Mouse (Mus musculus) urinary bladder, postnatal 25 days (tissue): ENCODE measurements around the gene Spout1.

Experiments
- DNase-seq: peaks from one replicate; pipeline ENCODE4 v3.0.0; 2022; ENCODE audit warnings: low spot score

Gene Spout1

GRCm38 (mm10) chr2:30177700-30178675 lies at the start of gene Spout1:
TSS of gene Spout1 (minus strand) at chr2:30178459.
- DNase-seq: peak; percentile 93

DNA sequence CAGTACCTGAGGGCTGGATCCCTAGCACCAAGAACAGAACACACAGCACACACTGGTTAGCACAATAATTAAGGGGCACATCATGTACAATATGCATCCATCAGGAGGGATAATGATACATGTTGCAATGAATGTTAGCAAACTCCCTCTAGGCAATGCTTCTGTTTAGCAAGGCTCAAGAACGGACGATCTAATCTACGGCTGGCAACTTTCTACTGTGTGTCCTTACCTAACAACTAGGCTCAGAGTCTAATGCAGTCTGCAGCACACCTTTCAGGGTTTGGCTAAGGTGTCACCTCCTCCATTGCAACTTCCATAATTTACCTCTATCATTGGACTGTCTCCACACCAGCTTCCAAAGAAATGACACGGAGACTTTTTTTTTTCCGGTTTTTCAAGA lies 38.0 kb upstream of the Spout1 start:
- DNase-seq: no peak

- DNase-seq: no peak
Measured at GRCm38 (mm10) chr2:30215493-30215892, 37.2 kb upstream of the Spout1 start.

DNA sequence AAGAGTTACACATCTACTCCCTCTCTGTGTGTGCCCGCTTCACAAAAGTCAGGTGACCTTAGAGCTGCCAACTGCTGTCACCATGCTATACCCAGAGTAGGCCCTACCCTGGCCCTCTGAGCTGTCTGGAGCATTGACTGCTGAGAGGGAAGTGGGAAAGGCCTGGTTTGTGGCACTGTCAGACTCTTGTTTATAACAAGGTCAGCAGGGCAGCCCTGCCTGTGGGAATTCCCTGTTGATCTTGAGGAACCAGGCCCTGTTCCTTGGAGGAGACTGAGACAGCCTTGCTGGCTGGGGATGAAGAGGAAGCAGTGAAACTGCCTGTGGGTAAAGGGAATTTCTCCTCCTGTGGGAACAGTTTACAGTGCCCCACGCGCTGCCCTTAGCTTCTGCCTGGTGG lies 36.5 kb upstream of the Spout1 start:
- no peak for DNase-seq

DNA sequence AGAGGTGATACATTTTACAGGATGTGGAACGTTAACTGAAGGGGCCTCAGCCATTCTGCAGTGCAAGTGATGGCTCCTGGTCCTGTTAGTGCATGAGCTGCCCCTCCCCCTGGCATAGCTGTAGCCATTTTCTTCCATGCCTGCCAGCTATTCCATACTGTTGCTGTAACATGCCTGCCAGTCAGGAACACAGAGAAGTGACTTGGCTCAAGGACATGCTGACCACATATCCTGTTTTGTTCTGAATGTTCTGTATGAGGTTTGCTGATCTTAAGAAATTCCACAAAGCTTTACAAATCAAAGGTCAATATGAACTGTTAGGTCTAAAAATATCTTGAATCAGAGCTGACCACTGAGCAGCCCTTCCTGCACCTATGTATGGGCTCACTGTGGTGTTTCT lies 34.7 kb upstream of the Spout1 start:
- no peak for DNase-seq

- no peak for DNase-seq
Measured at GRCm38 (mm10) chr2:30212169-30212545, 33.9 kb upstream of the Spout1 start.

DNA sequence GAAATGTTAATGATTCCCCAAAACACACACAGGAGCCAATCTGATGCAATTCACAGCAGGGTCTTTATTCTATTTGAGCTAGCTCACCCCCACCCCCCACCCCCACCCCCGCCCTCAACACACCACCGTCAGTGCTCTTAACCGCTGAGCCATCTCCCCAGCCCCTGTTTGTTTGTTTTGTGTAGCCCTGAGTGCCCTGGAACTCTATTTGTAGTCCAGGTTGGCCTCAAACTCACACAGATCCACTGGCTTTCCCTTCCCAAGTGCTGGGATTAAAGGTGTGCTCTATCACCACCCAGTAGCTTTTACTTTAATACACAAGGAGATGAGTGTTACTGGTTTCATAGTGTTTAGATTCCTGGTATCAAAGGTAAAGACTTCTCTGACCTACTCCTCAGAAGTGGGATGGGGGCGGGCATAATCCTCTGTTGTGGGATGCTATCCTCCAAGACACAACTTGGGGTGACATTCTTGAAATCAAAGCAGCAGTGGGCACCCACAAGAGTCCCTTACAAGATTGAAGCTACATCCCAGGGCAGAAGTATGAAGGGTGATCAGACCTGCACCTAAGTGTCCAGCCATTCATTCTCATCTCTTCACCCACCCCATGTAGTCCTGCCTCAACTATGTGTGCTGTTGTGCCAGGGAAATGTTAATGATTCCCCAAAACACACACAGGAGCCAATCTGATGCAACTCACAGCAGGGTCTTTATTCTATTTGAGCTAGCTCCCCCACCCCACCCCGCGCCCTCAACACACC lies 33.3 kb upstream of the Spout1 start:
- DNase-seq: no peak

DNA sequence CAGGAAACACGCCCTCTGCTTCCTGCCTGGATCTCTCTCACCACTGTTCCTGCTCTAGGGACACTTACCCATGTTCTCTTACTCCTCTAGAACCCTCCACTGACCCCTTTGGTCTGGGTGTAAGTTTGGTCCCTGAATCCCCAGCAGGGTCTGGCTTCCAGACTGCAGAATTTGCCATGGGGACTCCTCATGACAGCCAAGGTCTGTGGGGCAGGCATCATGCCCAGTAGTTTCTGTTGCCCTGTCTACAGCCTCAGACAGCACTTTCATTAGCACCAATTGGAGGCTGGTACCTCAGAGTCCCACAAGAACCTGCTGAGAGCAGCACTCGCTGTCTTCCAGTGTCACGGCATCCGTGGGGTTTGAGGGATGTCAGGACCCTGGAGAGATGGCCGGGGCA lies 29.6 kb upstream of the Spout1 start:
- DNase-seq: no peak

DNA sequence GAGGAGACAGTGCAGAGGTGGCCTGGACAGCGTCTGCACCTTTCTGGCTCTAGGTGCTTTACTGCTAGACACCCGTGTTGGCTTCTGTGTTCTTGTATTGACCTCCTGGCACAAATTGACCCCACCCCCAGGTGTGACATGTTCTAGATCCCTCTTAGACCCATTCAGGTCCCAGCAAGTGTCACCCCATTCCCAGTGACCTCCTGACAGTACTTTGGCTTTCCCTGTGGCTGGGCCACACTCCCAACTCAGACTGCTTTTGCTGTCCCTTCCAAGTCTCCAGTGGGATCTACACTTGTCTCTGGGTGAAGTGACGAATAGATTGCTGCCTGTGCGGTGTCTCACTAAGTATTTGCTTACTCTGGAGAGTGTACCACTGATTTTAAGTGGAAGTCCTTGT lies 29.1 kb upstream of the Spout1 start:
- DNase-seq: no peak

GRCm38 (mm10) chr2:30205629-30206357 lies 27.5 kb upstream of the Spout1 start, which contains the start of gene Kyat1:
TSS of gene Kyat1 (minus strand) at chr2:30205847.
- peak; percentile 89 for DNase-seq

- DNase-seq: no peak
Measured at GRCm38 (mm10) chr2:30205255-30205628, 27.0 kb upstream of the Spout1 start.

- DNase-seq: no peak
Measured at GRCm38 (mm10) chr2:30203439-30203838, 25.2 kb upstream of the Spout1 start.

DNA sequence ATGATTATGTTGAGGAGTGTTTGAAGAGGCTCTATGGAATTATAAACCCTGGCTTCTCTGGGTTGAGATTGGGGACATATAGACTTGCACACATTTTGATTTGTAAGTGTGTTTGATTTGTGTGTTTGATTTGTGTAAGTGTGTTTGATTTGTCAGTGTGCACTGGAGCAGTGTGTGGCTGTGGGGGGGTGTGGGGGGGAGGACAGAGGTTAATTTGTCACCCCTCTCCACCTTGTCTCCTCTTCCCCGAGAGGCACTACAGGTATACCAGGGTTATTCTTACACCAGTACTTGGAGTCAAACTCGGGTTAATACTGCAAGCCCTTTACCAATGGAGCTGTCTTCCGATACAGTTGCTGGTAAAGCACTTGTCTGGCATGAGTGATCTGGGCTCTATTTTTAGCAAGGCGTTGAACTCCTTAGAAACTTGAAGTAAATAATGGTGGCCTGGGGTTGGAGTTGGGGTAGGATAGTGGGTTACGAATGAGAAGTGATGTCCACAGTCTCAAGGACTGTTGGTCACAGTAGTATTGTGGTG lies 22.2 kb upstream of the Spout1 start:
- no peak for DNase-seq

DNA sequence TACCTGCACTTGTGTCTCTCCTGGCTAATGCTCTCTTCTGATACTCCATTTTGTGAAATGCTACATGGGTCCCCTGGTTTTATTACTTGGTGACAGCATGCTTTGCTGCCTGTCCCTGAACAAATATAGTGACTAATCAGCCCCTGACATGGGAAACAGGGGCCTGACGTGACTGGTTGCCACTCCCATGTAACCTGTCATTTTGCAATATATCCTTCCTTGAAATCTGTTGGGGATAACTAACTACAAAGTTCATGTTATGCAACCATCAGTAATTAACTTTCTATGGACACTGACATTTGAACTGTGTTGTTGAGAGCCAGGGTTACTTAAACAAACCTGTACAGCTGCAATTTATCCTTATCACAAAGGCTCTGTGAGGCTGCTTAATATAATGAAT lies 21.7 kb upstream of the Spout1 start:
- DNase-seq: no peak

GRCm38 (mm10) chr2:30198021-30198420 lies 19.8 kb upstream of the Spout1 start:
- DNase-seq: no peak

GRCm38 (mm10) chr2:30194656-30195055 lies 16.4 kb upstream of the Spout1 start:
- no peak for DNase-seq

GRCm38 (mm10) chr2:30191790-30192580 lies 13.7 kb upstream of the Spout1 start:
- no peak for DNase-seq

DNA sequence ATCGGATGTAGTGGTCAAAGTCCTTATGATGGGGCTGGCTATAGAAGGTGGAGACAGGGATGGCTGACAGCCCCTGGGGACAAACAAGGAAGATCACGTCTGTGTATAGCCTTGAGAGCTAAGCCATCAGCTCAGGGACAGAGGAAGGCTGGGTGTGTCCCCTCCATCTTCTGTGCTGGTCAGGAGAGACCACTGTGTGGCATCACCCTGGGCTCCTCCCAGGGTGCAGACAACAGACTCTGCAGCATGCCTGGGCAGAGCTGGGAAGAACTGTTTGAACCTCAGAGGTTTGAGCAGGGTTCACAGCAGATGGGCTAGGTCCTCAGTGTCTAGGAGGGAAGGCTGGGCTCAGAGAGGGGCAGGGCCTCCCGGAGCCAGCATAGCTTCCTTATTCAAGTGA lies 7.4 kb upstream of the Spout1 start:
- no peak for DNase-seq

GRCm38 (mm10) chr2:30185276-30185675 lies 7.0 kb upstream of the Spout1 start:
- DNase-seq: no peak

DNA sequence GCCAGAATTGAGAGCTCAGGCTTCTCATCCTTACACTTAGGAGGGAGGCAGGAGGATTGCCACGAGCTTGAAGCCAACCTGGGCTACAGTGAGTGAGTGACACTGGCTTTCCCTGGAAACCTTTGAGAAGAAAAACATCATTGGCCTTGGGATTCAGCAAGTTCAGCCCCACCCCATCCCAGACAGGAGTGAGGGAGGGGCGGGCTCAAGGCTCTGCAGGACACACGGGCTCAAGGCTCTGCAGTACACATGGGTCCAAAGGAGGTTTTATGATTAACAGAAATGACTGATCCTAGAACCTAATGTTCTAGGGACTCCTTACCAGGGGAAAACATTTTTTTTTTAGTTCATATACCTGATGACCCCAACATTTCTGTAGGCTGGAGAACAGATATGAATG lies 5.5 kb upstream of the Spout1 start:
- DNase-seq: no peak

DNA sequence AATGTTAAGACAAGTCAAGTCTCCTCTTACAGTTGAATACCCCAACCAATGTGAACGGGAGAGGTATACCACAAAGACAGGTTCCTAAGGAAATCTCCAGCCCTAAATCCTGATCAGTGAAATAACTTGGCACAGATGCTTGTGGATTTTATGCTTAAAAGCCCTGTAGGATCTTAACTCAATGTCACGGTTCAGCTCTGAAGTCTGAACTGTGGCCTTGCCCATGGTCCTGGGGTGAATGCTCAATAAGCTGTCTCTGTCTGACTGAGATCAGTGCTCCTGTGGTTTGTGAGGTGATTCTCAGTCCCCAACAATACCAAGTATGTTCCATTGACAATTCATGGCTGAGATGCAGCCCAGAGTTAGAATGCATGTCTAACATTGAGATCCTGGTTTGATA lies 4.2 kb upstream of the Spout1 start:
- DNase-seq: no peak
